Mouse (Mus musculus): Measurements from ENCODE around the gene Rmi2.
"Not testable (repeated sequence)": the region's sequence is repeated elsewhere in the genome, so short reads cannot be mapped to it uniquely, and the experiment has no call there.

Rmi2 gene

DNA sequence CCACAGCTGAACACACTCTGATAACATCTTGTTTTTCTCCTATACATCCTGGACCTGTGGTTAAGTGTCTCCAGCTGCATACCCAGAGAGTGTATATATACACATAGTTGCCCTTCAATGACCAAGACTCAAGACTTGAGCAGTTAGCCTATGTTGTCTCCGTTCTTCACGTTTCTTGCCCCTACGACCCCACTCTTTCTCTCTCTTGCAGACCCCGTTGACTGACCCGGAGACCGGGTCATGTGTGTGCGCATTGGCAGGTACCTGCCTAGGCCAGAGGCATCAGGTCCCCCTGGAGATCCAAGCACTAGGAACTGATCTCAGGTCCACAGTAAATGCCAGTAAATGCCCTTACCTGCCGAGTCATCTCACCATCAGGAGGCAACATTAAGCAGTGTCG is 7.6 kb upstream of the Rmi2 start:
- DNase-seq (ENCODE audit: extremely low read depth, low read depth, low spot score) = no peak

DNA sequence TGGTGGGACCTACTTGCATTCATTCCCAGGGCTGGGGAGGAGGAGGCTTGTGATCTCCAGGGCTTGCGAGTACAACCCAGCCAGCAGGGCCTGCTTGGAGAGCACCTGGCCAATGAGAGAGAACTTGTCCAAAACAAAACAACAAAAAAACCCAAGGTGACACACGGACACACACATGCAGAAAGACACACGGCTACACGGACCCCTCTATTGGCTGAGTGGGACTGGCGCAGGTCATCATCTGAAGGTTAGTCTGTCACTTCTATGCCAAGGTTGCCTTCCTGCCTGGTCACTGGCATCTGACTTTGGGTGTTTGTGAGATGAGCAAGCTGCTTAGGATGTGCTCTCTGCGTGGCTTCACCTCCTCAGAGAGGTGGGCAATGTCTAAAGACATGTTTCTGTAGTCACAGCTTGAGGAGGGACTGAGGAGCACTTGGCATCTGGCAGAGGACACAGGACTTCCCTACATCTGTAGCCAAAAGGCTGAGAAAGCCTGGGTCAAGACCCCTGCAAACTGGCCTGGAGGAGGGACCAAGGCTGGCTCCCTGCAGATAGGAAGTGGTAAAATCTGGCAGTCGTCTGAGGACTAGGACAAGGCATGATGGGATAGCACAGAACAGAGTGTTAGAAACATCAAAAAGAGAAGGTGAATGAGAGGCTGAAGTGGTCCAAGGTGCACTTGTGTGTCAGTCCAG is 6.9 kb upstream of the Rmi2 start:
- no peak for DNase-seq (ENCODE audit: extremely low read depth, low read depth, low spot score)

DNA sequence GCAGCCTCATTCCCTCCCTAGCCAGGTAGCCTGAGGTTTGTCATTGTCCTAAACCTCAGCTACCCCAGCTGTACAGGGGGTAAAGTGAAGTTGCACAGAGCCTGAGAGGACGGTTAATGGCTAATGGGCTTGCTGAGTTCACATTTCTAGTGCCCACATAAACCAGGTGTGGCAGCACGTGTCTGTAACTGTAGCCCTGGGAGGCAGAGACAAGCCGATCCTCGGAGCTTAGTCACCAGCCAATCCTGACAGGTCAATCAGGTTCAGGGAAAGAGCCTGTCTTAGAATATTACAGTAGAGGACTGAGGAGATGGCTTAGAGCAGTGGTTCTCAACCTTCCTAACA is 6.4 kb upstream of the Rmi2 start:
- no peak for DNase-seq (ENCODE audit: extremely low read depth, low read depth, low spot score)

DNA sequence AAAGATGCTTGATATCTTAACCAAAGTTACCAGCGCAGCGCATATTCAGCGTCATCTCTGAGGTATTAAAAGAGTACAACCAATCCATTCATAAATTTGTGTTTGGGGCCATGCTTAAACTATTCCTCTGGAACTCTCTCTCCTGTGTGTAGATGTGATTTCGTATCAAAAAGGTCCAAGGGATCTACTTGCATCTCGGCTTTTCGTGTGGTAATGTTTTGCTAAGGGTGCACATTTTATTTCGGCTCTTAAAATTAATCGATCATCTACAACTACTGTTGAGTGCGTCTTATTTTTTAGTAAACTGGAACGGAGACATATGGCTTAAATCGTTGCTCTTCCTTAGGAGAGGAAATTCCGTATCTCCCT is 333 bp upstream of the Rmi2 start:
- DNase-seq (ENCODE audit: extremely low read depth, low read depth, low spot score) = no peak

DNA sequence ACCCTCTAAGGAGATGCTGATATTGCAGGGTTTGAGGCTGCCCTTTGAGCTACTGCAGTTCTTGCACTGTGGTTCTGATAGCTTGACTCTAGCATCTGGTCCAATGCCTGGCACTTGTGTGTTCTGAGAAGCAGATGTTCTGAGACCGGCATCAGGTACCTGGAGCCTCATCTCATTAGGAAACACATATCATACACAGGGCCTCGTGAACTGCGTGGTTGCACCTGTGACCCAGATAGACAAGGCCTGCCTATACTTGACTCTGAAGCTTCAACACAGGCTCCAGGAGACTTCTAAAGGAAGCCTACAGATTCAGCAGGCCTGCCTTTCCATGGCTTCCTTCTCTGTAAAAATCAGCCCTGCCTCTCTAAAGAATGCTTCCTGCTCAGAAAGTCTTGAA is 1.5 kb downstream of the Rmi2 start:
- DNase-seq (ENCODE audit: extremely low read depth, low read depth, low spot score) = no peak

DNA sequence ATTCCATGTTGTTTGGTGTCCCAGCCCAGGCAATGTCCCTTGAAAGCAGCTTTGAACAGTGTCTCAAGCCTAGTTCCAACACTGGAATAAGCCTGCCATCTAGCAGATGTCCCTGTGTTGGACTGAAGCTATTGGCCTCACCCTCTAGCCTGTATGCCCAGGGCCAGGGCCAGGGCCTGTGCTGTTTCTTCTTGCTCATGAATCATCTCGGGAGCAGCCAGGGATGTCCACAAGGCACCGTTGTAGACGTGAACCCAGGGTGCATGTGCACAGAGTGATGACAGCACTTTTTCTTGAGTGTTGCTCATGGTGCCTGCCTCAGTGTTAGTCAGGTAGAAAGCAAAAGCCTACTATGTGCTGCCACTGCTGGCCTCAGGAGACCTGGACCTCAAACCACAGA is 2.4 kb downstream of the Rmi2 start:
- no peak for DNase-seq (ENCODE audit: extremely low read depth, low read depth, low spot score)

DNA sequence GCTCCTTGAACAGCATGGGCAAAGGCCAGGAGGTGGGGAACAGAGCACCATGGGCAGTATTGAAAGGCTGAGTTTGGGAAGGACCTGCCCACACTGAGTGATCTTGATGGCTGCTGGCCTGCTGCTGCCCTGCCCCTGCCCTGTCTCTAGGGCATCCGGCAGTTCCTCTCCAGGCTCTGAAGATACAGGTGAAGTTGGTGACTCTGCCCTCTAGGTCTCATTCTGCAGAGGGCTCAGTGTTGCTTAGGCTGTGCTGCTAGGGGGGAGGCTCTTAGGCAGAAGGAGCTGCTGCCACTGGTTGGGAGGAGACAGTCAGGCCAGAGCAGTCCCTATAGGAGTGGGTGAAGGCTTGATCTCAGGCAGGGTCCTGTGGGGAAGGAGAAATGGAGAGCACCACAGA is 3.0 kb downstream of the Rmi2 start:
- no peak for DNase-seq (ENCODE audit: extremely low read depth, low read depth, low spot score)

DNA sequence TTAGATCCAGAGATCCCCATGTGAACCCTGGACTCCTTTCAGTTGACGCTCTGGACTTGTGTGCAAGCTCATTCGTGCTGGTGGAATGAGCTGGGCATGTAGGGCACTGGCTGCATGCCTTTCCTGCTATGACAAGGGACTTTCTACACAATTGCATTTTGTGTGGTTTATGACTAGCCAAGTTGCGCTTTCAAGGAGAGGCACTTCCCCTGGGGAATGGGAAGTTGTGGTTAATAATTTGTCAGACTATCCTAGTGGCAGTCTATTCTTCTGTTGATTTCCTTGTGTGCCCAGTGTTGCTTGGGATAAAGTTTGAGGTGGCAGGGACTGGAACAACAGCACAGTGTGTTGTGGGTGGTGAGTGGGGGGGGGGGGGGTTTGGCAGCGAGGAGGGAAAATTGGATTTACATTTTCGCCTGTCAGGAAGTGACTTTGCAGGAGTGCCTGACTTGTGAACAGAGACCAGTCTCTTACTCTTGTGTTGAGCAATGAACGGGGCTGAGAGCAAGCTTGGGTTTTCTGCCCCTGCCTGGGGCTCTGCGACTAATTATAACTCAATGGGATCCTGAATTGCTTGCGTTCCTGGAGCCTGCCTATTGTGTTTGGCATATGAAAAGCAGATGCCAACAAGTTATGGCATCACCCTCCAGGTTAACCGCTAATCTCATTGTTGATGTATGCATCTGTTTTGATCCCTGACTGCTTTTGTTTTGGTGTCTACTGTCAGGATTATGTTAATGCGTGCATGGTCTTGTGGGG is 3.8 kb downstream of the Rmi2 start:
- peak; percentile 96 for DNase-seq (ENCODE audit: extremely low read depth, low read depth, low spot score)

DNA sequence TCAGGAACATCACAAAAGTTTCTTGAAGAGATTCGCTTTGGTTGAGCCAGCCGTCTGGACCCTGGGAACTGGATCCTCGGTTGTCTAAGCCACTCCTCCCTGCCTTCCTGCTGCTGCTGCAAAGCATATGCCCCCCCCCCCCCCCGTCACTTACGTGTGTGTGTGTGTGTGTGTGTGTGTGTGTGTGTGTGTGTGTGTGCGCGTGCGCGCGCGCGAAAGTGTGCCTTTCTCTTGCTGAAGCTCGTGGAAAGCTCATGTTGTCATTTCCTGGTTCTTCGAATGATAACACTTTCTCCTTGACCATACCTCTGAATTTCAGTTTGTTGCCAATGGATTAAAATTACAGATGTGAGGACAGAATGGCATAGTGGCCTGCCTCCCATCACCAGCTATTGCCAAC is 5.2 kb downstream of the Rmi2 start:
- no peak for DNase-seq (ENCODE audit: extremely low read depth, low read depth, low spot score)

DNA sequence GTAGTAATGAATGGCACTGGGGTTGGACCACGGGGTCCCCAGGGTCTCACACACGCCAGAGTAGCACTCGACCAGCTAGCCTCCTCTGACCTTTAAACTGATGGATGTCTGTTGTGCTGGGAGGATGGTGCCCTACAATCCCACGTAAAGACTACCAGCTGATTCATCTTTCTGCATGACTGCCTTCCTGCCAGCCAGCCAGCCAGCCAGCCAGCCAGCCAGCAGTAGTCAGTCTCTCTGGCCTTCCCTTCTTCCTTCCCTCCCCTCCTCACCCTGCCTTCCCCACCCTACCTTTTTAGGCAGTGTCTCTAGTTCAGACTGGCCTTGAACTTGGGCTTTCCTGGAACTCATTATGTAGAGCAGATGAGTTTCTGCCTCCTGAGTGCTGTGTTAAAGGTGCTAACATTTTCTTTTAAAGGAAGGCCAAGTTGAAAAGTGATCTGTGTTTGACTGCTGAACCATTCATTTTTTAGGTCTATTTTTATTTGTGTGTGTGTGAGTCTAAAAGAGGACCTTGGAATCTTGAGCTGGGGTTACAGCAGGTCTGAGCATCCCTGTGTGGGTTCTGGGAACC is 7.5 kb downstream of the Rmi2 start:
- no peak for DNase-seq (ENCODE audit: extremely low read depth, low read depth, low spot score)

DNA sequence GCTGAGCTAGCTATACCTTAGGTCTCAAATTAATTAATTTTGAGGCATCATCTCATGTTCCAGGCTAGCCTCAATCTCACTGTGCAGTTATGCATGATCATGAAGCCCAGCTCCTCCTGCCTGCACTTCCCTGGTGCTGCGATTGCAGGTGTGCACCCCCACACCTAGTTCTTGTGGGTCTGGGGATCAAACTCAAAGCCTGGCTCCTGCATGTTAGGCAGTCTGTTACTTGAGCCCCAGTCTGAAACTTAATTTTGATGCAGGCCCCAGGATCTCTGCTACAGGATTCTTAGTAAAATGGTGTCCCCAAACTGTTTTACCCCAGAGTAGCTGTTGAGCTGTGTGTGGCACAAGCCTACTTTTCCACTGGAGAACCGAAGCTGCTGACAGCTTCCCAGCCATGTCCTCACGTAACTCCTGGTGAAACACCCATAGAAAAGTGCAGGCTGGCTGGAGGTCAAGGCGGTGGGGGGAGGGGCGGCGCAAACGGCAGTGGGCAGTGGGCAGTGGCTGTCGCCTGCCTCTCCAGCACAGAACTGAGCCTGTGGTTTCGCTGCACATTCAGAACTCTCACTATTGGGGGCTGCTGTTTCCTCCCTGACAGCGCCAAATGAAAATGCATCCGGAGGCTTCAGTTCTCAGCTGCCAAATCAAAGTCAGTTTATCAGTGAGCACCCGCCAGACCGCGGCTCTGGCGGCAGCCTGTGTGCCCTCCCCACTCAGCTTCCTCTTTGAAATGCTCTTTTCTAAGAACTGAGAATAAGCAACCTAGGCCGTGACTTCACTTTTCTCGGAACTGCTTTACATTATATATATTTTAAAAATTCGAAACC is 8.8 kb downstream of the Rmi2 start:
- DNase-seq (ENCODE audit: extremely low read depth, low read depth, low spot score) = no peak

DNA sequence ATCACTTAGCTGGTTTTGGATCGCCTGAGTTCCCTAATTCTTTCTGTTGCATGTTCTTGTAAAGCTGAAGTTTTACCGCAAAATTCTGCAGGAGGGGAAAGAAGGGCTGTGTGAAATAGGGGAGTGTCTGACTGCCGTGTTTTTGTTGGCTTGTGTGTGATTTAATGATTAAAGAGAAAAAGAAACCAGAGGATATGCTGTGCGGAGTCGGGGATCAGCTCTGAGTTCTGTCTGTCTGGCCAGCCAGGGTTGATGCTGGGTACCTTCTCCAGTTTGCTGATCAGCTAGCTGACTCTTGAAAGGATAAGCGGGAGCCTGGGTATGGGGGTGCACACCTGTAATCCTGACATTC is 9.4 kb downstream of the Rmi2 start:
- no peak for DNase-seq (ENCODE audit: extremely low read depth, low read depth, low spot score)

DNA sequence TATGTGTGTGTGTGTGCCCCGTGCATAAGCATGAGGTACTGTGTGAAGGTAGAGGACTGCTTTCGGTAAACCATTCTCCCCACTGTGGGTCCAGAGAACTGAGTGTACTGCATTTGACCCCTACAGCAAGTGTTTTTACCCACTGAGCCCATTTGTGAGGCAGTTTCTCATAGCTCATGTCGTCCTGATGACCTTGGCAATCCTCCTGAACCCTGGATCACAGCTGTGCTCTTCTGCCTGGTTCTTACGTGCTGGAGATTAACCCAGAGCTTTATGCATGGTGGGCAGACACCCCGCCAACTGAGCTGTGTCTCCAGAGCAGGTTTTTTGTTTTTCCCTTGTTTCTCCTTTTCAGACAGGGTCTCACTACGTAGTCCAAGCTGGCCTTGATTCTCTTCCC is 11.1 kb downstream of the Rmi2 start:
- DNase-seq (ENCODE audit: extremely low read depth, low read depth, low spot score) = no peak

DNA sequence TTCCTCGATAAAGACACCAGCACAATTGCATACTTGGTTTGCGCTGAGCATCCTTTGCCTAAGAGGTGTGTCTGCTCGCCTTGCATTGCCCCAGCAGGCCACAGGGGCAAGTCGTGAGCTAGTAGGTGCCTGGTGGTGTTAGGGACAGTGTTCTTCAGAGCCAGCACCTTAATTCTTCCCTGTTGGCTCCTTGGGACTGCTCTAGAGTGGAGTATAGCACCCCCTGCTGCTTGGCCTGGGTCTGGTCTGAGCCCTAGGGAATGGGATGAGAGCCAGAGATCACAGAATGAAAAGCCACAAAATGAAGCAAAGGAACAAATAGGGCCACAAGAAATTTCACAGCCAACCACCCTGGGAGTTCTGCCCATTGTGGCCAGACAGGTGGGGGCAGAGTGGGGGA is 11.6 kb downstream of the Rmi2 start:
- no peak for DNase-seq (ENCODE audit: extremely low read depth, low read depth, low spot score)

DNA sequence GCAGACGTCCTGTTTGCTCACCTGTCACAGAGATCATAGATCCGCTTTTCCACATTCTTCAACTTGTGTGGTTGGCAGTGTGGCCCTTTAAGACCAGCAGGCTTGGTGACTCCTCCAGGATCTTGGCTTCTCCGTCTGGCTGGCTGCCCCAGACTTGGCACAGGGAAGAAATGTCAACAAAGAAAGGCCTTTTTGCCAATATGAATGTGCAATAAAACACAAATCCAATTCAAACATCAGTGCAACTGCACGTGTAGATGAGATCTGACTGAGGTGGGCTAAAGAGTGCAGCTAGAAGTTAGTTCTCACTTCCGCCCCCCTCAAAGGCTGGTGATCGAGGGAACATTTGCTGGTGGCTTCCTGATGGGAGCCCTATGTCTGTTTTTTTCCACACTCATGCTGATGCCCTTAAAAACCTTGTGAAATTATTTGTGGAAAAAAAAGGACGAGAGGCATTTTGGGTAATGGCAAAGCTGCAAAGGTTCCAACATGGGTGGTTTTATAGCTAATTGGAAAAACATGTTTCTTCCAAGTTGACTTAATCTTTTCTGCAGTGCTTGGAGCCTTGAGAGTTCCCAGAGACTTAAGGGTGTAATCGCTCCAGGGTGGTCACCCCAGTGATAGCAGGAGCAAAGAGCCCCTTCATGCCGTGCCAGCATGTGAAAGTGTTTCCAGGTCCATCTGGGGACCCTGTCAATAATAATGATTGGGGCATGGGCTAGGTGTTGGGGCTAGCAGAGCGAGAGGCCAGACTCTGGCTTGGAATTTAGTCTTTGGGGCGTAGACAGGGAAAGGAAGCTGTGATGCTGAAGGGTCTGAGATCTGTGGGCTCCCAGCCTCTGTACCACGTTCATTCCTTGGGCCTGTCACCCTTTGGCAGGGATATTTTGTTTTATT is 15.4 kb downstream of the Rmi2 start:
- peak; percentile 88 for DNase-seq (ENCODE audit: extremely low read depth, low read depth, low spot score)

DNA sequence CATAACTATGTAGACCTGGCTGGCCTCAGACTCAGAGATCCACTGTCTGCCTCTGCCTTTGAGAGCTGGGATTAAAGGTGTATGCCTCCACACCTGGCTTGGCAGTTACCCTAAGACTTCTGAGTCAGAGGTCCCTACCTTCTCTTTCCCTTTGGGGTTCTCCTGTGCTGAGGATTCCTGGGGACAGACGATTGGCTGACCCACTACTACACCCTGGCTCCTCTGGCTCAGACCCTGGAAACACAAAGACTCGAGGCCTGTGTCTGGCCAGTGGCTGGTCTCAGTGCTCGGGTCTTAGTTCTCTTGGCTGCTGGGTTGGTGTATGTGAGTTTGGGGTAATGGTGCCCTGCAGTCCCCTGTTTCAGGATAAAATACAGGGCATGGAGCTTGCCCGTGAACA is 16.0 kb downstream of the Rmi2 start:
- no peak for DNase-seq (ENCODE audit: extremely low read depth, low read depth, low spot score)

DNA sequence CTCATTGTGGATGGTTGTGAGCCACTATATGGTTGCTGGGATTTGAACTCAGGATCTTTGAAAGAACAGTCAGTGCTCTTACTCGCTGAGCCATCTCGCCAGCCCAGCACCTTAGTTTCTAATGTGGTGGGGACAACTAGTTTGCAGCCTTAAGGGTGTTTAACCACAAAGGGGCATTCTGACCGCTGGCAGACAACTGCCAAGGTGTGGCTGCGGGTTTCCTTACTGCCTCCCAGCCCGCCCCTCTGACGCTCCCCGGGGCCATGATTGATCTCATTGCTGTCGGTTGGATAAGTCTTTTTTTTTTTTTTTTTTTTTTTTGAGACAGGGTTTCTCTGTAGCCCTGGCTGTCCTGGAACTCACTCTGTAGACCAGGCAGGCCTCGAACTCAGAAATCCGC is 17.4 kb downstream of the Rmi2 start:
- not testable (repeated sequence) for DNase-seq (ENCODE audit: extremely low read depth, low read depth, low spot score)

DNA sequence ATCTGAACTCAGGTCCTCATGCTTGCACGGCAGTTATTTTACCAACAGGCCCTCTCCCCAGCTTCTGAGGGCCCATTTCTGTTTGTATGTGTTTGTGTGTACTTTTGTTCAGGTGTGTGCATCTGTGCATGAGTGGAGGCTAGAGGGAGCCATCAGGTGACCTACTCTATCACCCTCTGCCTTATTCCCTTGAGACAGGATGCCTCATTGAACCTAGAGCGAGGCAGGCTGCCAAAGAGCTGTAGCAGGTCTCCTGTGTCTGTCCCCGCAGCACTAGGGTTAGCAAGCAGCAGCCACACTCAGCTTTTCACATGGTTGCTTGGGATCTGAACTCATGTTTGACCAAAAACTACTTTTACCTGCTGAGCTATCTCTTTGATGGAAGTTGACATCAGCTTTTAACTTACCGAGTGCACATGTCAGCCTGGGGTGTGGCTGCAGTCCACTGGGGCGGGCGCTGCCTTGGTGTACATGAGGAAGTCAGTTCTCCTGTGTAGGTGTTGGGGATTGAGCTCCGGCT is 24.9 kb downstream of the Rmi2 start:
- DNase-seq (ENCODE audit: extremely low read depth, low read depth, low spot score) = no peak

DNA sequence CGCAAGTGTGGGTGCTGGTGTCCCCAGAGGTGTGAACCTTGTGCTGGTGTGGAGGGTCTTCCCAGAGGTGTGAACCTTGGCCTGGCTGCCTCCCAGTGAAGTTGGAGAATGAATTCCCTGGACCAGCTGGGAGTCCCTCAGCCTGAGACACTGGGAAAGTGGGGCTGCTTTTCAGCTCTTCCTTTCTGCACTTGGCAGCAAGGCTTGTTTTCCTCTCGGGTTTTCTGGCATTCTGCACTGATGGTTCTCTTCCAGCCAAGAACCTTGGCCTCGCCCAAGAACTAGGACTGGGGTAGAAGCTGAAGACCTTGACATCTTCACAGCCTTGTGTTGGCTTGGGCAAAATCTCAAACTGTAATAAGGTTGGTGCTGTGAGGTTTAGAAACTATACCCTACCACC is 26.5 kb downstream of the Rmi2 start:
- DNase-seq (ENCODE audit: extremely low read depth, low read depth, low spot score) = no peak

DNA sequence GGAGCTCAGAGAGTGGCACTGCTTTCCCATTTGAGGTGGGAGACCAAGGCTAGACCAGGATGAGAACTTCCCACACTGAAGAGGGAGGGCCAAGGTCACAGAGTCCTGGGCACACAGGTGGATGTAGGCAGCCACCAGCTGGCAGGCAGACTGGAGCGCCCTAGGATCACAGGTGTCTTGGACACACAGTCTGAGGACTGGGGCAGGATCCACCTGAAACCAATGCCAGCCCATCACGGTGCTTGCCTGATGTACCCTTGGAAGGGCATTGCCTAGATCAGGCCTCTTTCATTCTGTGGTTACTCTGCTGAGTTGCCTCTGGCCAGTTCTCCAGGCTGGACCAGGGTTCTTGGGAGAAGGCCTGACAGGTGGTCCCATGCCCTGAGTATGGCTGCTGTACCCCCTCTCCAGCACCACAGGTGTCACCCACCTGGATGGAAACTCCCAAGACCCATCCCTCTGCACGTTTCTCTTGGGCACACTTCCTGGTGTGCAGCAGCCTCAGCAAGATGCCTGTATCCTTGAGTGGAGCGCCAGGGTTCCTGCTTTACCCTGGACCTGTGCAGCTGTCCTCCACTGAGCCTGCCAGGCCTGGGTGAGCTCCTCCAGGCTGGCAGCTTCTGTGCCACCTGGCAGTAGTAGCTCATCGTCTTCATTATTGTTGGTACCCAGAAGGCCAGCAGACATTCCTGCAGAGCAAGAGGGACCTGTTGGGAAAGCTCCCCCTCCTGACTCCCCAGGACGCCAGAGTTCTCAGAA is 30.2 kb downstream of the Rmi2 start:
- no peak for DNase-seq (ENCODE audit: extremely low read depth, low read depth, low spot score)
